ENCODE assay signal across 10 mouse cellular contexts in genomic region chr11:101131701-101132100, GRCm38 (mm10). TPM values are rescaled to one million over a fixed set of nuclear protein-coding genes. Genes with fewer than 3 reads are reported as not detected.
DNase-seq lines count a peak whose midpoint lies in the region; ATAC-seq and TF ChIP-seq lines count a peak whose summit lies in the region.
"Had no signal": no experiment of that assay in that cellular context is flagged by ENCODE, and none has a peak within 500 bp of the region (broad histone marks: within the 10 kb centered on the region; RNA-seq: fewer than 3 reads in every experiment).

No protein-coding gene starts in this region.

- TF ChIP-seq CTCF in stomach, postnatal 0 days (IDR thresholded peaks at IDR 0.05; ENCODE audit: low read depth) = peak; percentile 66

- no peaks in the 10 kb centered on the region for H3K27me3 ChIP-seq in heart, embryonic 11.5 days (ENCODE audit: control insufficient read depth, insufficient read depth, low read length)
- H3K27me3 ChIP-seq in stomach, postnatal 0 days (ENCODE audit: control insufficient read depth, insufficient read depth, low read length) = no peaks in the 10 kb centered on the region
- no peaks in the 10 kb centered on the region for H3K27me3 ChIP-seq in forebrain, embryonic 13.5 days

- no peak overlapping the region for H3K4me3 ChIP-seq in heart, embryonic 11.5 days (ENCODE audit: low read depth, low read length)
- no peak overlapping the region for H3K4me3 ChIP-seq in stomach, postnatal 0 days (ENCODE audit: low read depth, low read length)
- no peak overlapping the region for H3K4me3 ChIP-seq in forebrain, embryonic 13.5 days

- no peak for TF ChIP-seq EP300 in stomach, postnatal 0 days (optimal IDR thresholded peaks at IDR 0.05)

- no peak overlapping the region for H3K9ac ChIP-seq in heart, embryonic 11.5 days (ENCODE audit: low read depth, low read length)
- no peak overlapping the region for H3K9ac ChIP-seq in stomach, postnatal 0 days (ENCODE audit: low read length)
- H3K9ac ChIP-seq in forebrain, embryonic 13.5 days = no peak overlapping the region

- no peaks in the 10 kb centered on the region for H3K9me3 ChIP-seq in heart, embryonic 11.5 days (replicated peaks; ENCODE audit: control insufficient read depth, low read length)
- H3K9me3 ChIP-seq in stomach, postnatal 0 days (ENCODE audit: control insufficient read depth, low read length) = no peaks in the 10 kb centered on the region
- H3K9me3 ChIP-seq in forebrain, embryonic 13.5 days (replicated peaks) = peaks cover 4% of the 10 kb centered on the region; the same call in 1 of the 2 replicates

- no peak overlapping the region for H3K27ac ChIP-seq in heart, embryonic 11.5 days (ENCODE audit: low read depth, low read length)
- no peak overlapping the region for H3K27ac ChIP-seq in stomach, postnatal 0 days (replicated peaks)
- H3K27ac ChIP-seq in forebrain, embryonic 13.5 days = no peak overlapping the region

- peaks cover 4% of the 10 kb centered on the region for H3K36me3 ChIP-seq in heart, embryonic 11.5 days (ENCODE audit: control insufficient read depth, insufficient read depth, low read length)
- H3K36me3 ChIP-seq in stomach, postnatal 0 days (ENCODE audit: control insufficient read depth, insufficient read depth, low read length) = peaks cover under 1% of the 10 kb centered on the region; the same call in 1 of the 2 replicates
- H3K36me3 ChIP-seq in forebrain, embryonic 13.5 days (ENCODE audit: poor library complexity, severe bottlenecking) = peaks cover 7% of the 10 kb centered on the region

- 91% methylated on average over 6 of the region's 6 CpGs for WGBS in heart, embryonic 11.5 days (ENCODE audit: insufficient replicate concordance)
- 92% methylated on average over 6 of the region's 6 CpGs for WGBS in stomach, postnatal 0 days
- 87% methylated on average over 6 of the region's 6 CpGs for WGBS in forebrain, embryonic 13.5 days

- no peak overlapping the region for H3K4me2 ChIP-seq in heart, embryonic 11.5 days
- no peak overlapping the region for H3K4me2 ChIP-seq in stomach, postnatal 0 days (replicated peaks; ENCODE audit: low read depth)
- H3K4me2 ChIP-seq in forebrain, embryonic 13.5 days = no peak overlapping the region

- ATAC-seq in heart, embryonic 11.5 days (replicated peaks; ENCODE audit: insufficient number of reproducible peaks, low FRiP score, low TSS enrichment) = no peak
- no peak for ATAC-seq in stomach, postnatal 0 days (ENCODE audit: low FRiP score, low TSS enrichment)
- ATAC-seq in forebrain, embryonic 13.5 days = no peak

- DNase-seq in heart, postnatal 4 days = peak; percentile 53
- DNase-seq in right cerebral cortex, postnatal 14 days = peak; percentile 59
- no peak for DNase-seq in right cerebral cortex, postnatal 25 days
- peak; percentile 33 for DNase-seq in c-Kit-negative CD71-positive TER-119-positive erythroid progenitor cells, embryonic 14.5 days (ENCODE audit: low read depth, low spot score)
- peak; percentile 56 for DNase-seq in stomach, postnatal 0 days (ENCODE audit: low spot score)
- no peak for DNase-seq in left cerebral cortex, adult 11 months (ENCODE audit: low spot score)

- peaks cover 7% of the 10 kb centered on the region; the same call in 1 of the 2 replicates for H3K4me1 ChIP-seq in heart, embryonic 11.5 days (ENCODE audit: control insufficient read depth, insufficient read depth, low read length)
- H3K4me1 ChIP-seq in stomach, postnatal 0 days (replicated peaks; ENCODE audit: control insufficient read depth, insufficient read depth) = peaks cover 3% of the 10 kb centered on the region; the same call in 1 of the 2 replicates
- no peaks in the 10 kb centered on the region for H3K4me1 ChIP-seq in forebrain, embryonic 13.5 days

RNA-seq across cellular contexts. Expression of gene Tubg1, which starts 12.0 kb away (rescaled TPM):
- 10 to 100 TPM; 53.5 to 53.7 TPM for total RNA-seq in heart, postnatal 4 days (2021)
- polyA plus RNA-seq in heart, embryonic 11.5 days (2014; fragmentation: Nextera tagmentation; extraction: Ambion mirVana) = 82.1 and 83.5 TPM in 2 replicates
- polyA plus RNA-seq in stomach, postnatal 0 days (2015; fragmentation: Nextera tagmentation; extraction: Ambion mirVana) = 29.7 and 29.8 TPM in 2 replicates
- polyA plus RNA-seq in forebrain, embryonic 13.5 days (2015; fragmentation: Nextera tagmentation; extraction: Ambion mirVana) = 108 and 112 TPM in 2 replicates

RNA-seq across cellular contexts. Expression of gene Retreg3, which starts 12.0 kb away (rescaled TPM):
- total RNA-seq in heart, postnatal 4 days (2021) = 10 to 100 TPM; 32.1 to 32.3 TPM
- 5.5 and 9.2 TPM in 2 replicates for polyA plus RNA-seq in heart, embryonic 11.5 days (2014; fragmentation: Nextera tagmentation; extraction: Ambion mirVana)
- polyA plus RNA-seq in stomach, postnatal 0 days (2015; fragmentation: Nextera tagmentation; extraction: Ambion mirVana) = 16.1 and 17.9 TPM in 2 replicates
- polyA plus RNA-seq in forebrain, embryonic 13.5 days (2015; fragmentation: Nextera tagmentation; extraction: Ambion mirVana) = 18.6 and 20.8 TPM in 2 replicates

RNA-seq across cellular contexts. Expression of gene Tubg2, which starts 24.0 kb away (rescaled TPM):
- total RNA-seq in heart, postnatal 4 days (2021) = 1 to 10 TPM; 6.6 to 7.0 TPM
- 4.3 TPM in 2 replicates for polyA plus RNA-seq in heart, embryonic 11.5 days (2014; fragmentation: Nextera tagmentation; extraction: Ambion mirVana)
- 3.0 and 3.1 TPM in 2 replicates for polyA plus RNA-seq in stomach, postnatal 0 days (2015; fragmentation: Nextera tagmentation; extraction: Ambion mirVana)
- polyA plus RNA-seq in forebrain, embryonic 13.5 days (2015; fragmentation: Nextera tagmentation; extraction: Ambion mirVana) = 14.6 and 16.4 TPM in 2 replicates
- total RNA-seq: common myeloid progenitor, adult 5-6 weeks; hematopoietic stem cell, adult 5-6 weeks had no signal

RNA-seq across cellular contexts. Expression of gene Psmc3ip, which starts 36.5 kb away (rescaled TPM):
- 10 to 100 TPM; 11.7 to 13.6 TPM for total RNA-seq in heart, postnatal 4 days (2021)
- polyA plus RNA-seq in heart, embryonic 11.5 days (2014; fragmentation: Nextera tagmentation; extraction: Ambion mirVana) = 23.1 and 27.5 TPM in 2 replicates
- 10.6 and 11.8 TPM in 2 replicates for polyA plus RNA-seq in stomach, postnatal 0 days (2015; fragmentation: Nextera tagmentation; extraction: Ambion mirVana)
- polyA plus RNA-seq in forebrain, embryonic 13.5 days (2015; fragmentation: Nextera tagmentation; extraction: Ambion mirVana) = 63.3 and 64.1 TPM in 2 replicates

RNA-seq across cellular contexts. Expression of gene Cntnap1, which starts 38.6 kb away (rescaled TPM):
- total RNA-seq in heart, postnatal 4 days (2021) = 1 to 10 TPM; 1.5 to 1.6 TPM
- 0.46 and 0.70 TPM in 2 replicates for polyA plus RNA-seq in heart, embryonic 11.5 days (2014; fragmentation: Nextera tagmentation; extraction: Ambion mirVana)
- 0.52 and 0.94 TPM in 2 replicates for polyA plus RNA-seq in stomach, postnatal 0 days (2015; fragmentation: Nextera tagmentation; extraction: Ambion mirVana)
- polyA plus RNA-seq in forebrain, embryonic 13.5 days (2015; fragmentation: Nextera tagmentation; extraction: Ambion mirVana) = 0.36 and 0.42 TPM in 2 replicates
- total RNA-seq: hematopoietic stem cell, adult 5-6 weeks had no signal

Comparison
In these comparisons a context has a peak if more than half of its experiments do, and no peak if none do; other contexts are left out.
1. DNase-seq: peak in heart, postnatal 4 days (single experiment), right cerebral cortex, postnatal 14 days (single experiment), c-Kit-negative CD71-positive TER-119-positive erythroid progenitor cells, embryonic 14.5 days (single experiment) and stomach, postnatal 0 days (single experiment); none in right cerebral cortex, postnatal 25 days (single experiment) and left cerebral cortex, adult 11 months (single experiment).